Mouse (Mus musculus) embryo, embryonic 10.5 days (tissue): Measurements from ENCODE around the gene Nat8f1.
A peak's percentile ranks its signal among the peaks of the same experiment; 100 is the strongest.
"Not testable (repeated sequence)": the region's sequence is repeated elsewhere in the genome, so short reads cannot be mapped to it uniquely, and the experiment has no call there.

ENCODE experiments used
- DNase-seq: peaks from one replicate; pipeline ENCODE4 v3.0.0-alpha.2; 2015; ENCODE audit warnings: low spot score

The Nat8f1 gene

GRCm38 (mm10) chr6:85915539-85916513 is at the start of gene Nat8f1:
TSS of gene Nat8f1 (minus strand) at chr6:85915687.
- DNase-seq = peak; percentile 93

- peak; percentile 95 for DNase-seq
Observed at GRCm38 (mm10) chr6:85961101-85962091, 45.9 kb upstream of the Nat8f1 start, which contains the start of gene Dusp11. TSS of gene Dusp11 (minus strand) at chr6:85961667.

GRCm38 (mm10) chr6:85957581-85957980 is 42.1 kb upstream of the Nat8f1 start:
- no peak for DNase-seq

GRCm38 (mm10) chr6:85948549-85948948 is 33.1 kb upstream of the Nat8f1 start:
- DNase-seq = no peak

- no peak for DNase-seq
Observed at GRCm38 (mm10) chr6:85942469-85942868, 27.0 kb upstream of the Nat8f1 start.

GRCm38 (mm10) chr6:85938701-85939100 is 23.2 kb upstream of the Nat8f1 start:
- DNase-seq = no peak

- peak; percentile 79 for DNase-seq
Observed at GRCm38 (mm10) chr6:85936508-85937465, 21.3 kb upstream of the Nat8f1 start.

GRCm38 (mm10) chr6:85935646-85936045 is 20.2 kb upstream of the Nat8f1 start:
- no peak for DNase-seq

GRCm38 (mm10) chr6:85934047-85934446 is 18.6 kb upstream of the Nat8f1 start:
- DNase-seq = no peak

- DNase-seq = no peak
Observed at GRCm38 (mm10) chr6:85929312-85929711, 13.8 kb upstream of the Nat8f1 start.

GRCm38 (mm10) chr6:85927476-85928464 is 12.3 kb upstream of the Nat8f1 start:
- DNase-seq = no peak

- no peak for DNase-seq
Observed at GRCm38 (mm10) chr6:85926709-85927108, 11.2 kb upstream of the Nat8f1 start.

GRCm38 (mm10) chr6:85923643-85924042 is 8.2 kb upstream of the Nat8f1 start:
- no peak for DNase-seq

- no peak for DNase-seq
Observed at GRCm38 (mm10) chr6:85919401-85919800, 3.9 kb upstream of the Nat8f1 start.

GRCm38 (mm10) chr6:85918341-85918740 is 2.9 kb upstream of the Nat8f1 start:
- DNase-seq = not testable (repeated sequence)

- no peak for DNase-seq
Observed at GRCm38 (mm10) chr6:85916596-85916995, 1.1 kb upstream of the Nat8f1 start.

- DNase-seq = peak; percentile 26
Observed at GRCm38 (mm10) chr6:85915141-85915538, 347 bp downstream of the Nat8f1 start.

GRCm38 (mm10) chr6:85911587-85911986 is 3.9 kb downstream of the Nat8f1 start, which contains the start of gene Tprkb:
TSS of gene Tprkb (plus strand) at chr6:85911865.
- no peak for DNase-seq

GRCm38 (mm10) chr6:85909704-85910103 is 5.8 kb downstream of the Nat8f1 start:
- DNase-seq = no peak

GRCm38 (mm10) chr6:85908341-85908740 is 7.1 kb downstream of the Nat8f1 start:
- no peak for DNase-seq
